Mouse (Mus musculus) liver, postnatal 0 days (tissue): ENCODE data around the gene Ufm1.

Source experiments
- CTCF ChIP-seq: sonication (generic); IDR thresholded peaks from 2 replicates; pipeline ENCODE4 v1.5.1; 2016; ENCODE audit warnings: antibody characterized with exemption, low read depth
- EP300 ChIP-seq: IDR thresholded peaks from 2 replicates; pipeline ENCODE4 v1.6.1; 2016; ENCODE audit warnings: antibody characterized with exemption, low read depth, mild to moderate bottlenecking

DNA sequence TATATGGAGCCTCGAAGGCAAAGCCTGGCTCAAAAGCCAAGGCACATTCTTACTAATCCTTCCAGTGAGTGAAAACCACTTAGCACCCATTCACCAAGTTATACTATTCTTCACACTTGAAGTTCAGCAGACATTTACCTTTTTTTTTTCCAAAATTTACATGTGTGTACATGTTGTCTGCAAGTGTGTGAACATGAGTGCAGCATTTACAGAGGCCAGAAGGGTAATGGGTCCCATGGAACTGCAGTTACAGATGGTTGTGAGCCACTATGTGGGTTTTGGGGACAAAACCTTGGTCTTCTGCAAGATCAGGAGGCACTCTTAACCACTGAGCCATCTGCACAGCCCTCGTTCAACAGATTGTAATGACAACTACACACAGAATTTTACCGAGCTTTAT is 8.8 kb downstream of the Ufm1 start:
- no peak for TF ChIP-seq CTCF
- no peak for TF ChIP-seq EP300
